Mouse (Mus musculus): Measurements from ENCODE around the gene Crb1. TPM values are rescaled to one million over a fixed set of nuclear protein-coding genes. Genes with fewer than 3 reads are reported as not detected.

The Crb1 gene
- total and polyA plus RNA-seq, 3 experiments, result 0.10 to 0.25 (median 0.12) TPM

GRCm38 (mm10) chr1:139263158-139263557 lies 113.7 kb downstream of the Crb1 start:
- dilution Hi-C loops (cut with MboI; ENCODE audit: extremely low pct_ligation_motif_present, extremely low pct_unique_long_range_greater_than_20kb, low sequenced_read_pairs), result no loop called here
- Histone ChIP-seq H3K4me3 (replicated peaks in 1 of 3; ENCODE audit: low read depth in 2 of 3, low read length in 2 of 3, poor library complexity in 1 of 3) (peak overlapping the region in 1 of 3 experiments; percentile 17), H3K36me3 (replicated peaks in 1 of 2; ENCODE audit: control insufficient read depth in 1 of 2, insufficient read depth in 1 of 2, low read length in 1 of 2) (no peaks in the 10 kb centered on the region), H3K4me2 (ENCODE audit: insufficient read depth, low read depth, poor library complexity, severe bottlenecking) (peak overlapping the region; percentile 44; the same call in 1 of the 2 replicates), H3K79me2 (replicated peaks; ENCODE audit: control insufficient read depth, extremely low read depth, insufficient read depth, poor library complexity, severe bottlenecking) (no peaks in the 10 kb centered on the region), H3K9ac (ENCODE audit: insufficient read depth, low read depth) (no peak overlapping the region; the same call in 1 of the 2 replicates), H3K27me3 (replicated peaks) (no peaks in the 10 kb centered on the region), H3K9me3 (replicated peaks; ENCODE audit: low read length) (no peaks in the 10 kb centered on the region), H3K4me1 (ENCODE audit: control insufficient read depth in 1 of 2, insufficient read depth in 2 of 2) (peaks cover 0 to 4% of the 10 kb centered on the region in 2 experiments; a peak in 2 of 4 replicates), H3K27ac (ENCODE audit: insufficient read depth, low read depth) (no peak overlapping the region)
- no peak for TF ChIP-seq MEF2A (IDR thresholded peaks at IDR 0.05; ENCODE audit: borderline replicate concordance, low read depth, low read length)
- TF ChIP-seq ZNF384 (IDR thresholded peaks at IDR 0.05; ENCODE audit: low read depth, low read length), result peak; percentile 53; the same call in 1 of the 2 replicates
- peak; percentile 4; the same call in 1 of the 2 replicates for TF ChIP-seq ETS1 (conservative IDR thresholded peaks at IDR 0.05; ENCODE audit: low read depth, low read length)
- in situ Hi-C loops (cut with MboI; ENCODE audit: low pct_ligation_motif_present, low pct_unique_long_range_greater_than_20kb, low sequenced_read_pairs), result no loop called here
- DNase-seq (ENCODE audit: extremely low read depth), result peak; percentile 21

- no peaks in the 10 kb centered on the region for H3K27me3 ChIP-seq (replicated peaks)
- DNase-seq (ENCODE audit: extremely low read depth), result no peak
- no peak overlapping the region for H3K9ac ChIP-seq (ENCODE audit: insufficient read depth, low read depth)
- in situ Hi-C loops (cut with MboI; ENCODE audit: low pct_ligation_motif_present, low pct_unique_long_range_greater_than_20kb, low sequenced_read_pairs) (no loop called here), dilution Hi-C loops (cut with MboI; ENCODE audit: extremely low pct_ligation_motif_present, extremely low pct_unique_long_range_greater_than_20kb, low sequenced_read_pairs) (no loop called here)
- no peak overlapping the region for H3K27ac ChIP-seq (ENCODE audit: insufficient read depth, low read depth)
- 0 out of 2 replicates have a peak, but pooled peaks cover 3% of the 10 kb centered on the region for H3K79me2 ChIP-seq (replicated peaks; ENCODE audit: control insufficient read depth, extremely low read depth, insufficient read depth, poor library complexity, severe bottlenecking)
- H3K4me2 ChIP-seq (ENCODE audit: insufficient read depth, low read depth, poor library complexity, severe bottlenecking), result no peak overlapping the region
- no peak overlapping the region for H3K4me3 ChIP-seq (replicated peaks in 1 of 3; ENCODE audit: low read depth in 2 of 3, low read length in 2 of 3, poor library complexity in 1 of 3)
- no peaks in the 10 kb centered on the region for H3K36me3 ChIP-seq (replicated peaks in 1 of 2; ENCODE audit: control insufficient read depth in 1 of 2, insufficient read depth in 1 of 2, low read length in 1 of 2)
- no peak for TF ChIP-seq JUN (IDR thresholded peaks at IDR 0.05; ENCODE audit: insufficient read depth, low read depth, low read length)
- no peak for TF ChIP-seq JUND (conservative IDR thresholded peaks at IDR 0.05; ENCODE audit: low read depth, low read length)
- TF ChIP-seq POLR2A (IDR thresholded peaks at IDR 0.05; ENCODE audit: low read depth, low read length), result no peak
- TF ChIP-seq GABPA (IDR thresholded peaks at IDR 0.05; ENCODE audit: insufficient replicate concordance, low read depth, low read length), result no peak
- no peak for TF ChIP-seq NELFE (IDR thresholded peaks at IDR 0.05; ENCODE audit: low read depth, low read length)
- no peak for TF ChIP-seq USF1 (IDR thresholded peaks at IDR 0.05; ENCODE audit: low read depth, low read length)
- TF ChIP-seq SMC3 (IDR thresholded peaks at IDR 0.05; ENCODE audit: low read depth, low read length), result no peak
- TF ChIP-seq PAX5 (IDR thresholded peaks at IDR 0.05; ENCODE audit: low read length), result no peak
- no peak for TF ChIP-seq TCF12 (IDR thresholded peaks at IDR 0.05; ENCODE audit: low read depth, low read length)
- TF ChIP-seq ZKSCAN1 (IDR thresholded peaks at IDR 0.05; ENCODE audit: borderline replicate concordance, low read depth, low read length), result no peak
- TF ChIP-seq IRF4 (IDR thresholded peaks at IDR 0.05; ENCODE audit: low read depth, low read length), result no peak
- TF ChIP-seq ELF1 (IDR thresholded peaks at IDR 0.05; ENCODE audit: low read depth, low read length), result no peak
- no peak for TF ChIP-seq MAZ (IDR thresholded peaks at IDR 0.05; ENCODE audit: low read depth, low read length)
- no peak for TF ChIP-seq ZC3H11A (IDR thresholded peaks at IDR 0.05; ENCODE audit: low read depth, low read length)
- TF ChIP-seq EP300 (IDR thresholded peaks at IDR 0.05; ENCODE audit: low read length), result no peak
- no peaks in the 10 kb centered on the region for H3K4me1 ChIP-seq (ENCODE audit: control insufficient read depth in 1 of 2, insufficient read depth in 2 of 2)
- H3K9me3 ChIP-seq (replicated peaks; ENCODE audit: low read length), result no peaks in the 10 kb centered on the region
Measured at GRCm38 (mm10) chr1:139255581-139255980, 121.3 kb downstream of the Crb1 start.

All from CH12.LX (cell line).